Mouse (Mus musculus) mature B cell (primary cell): ENCODE data around the gene Gm20671.
"Not testable (repeated sequence)": the region's sequence is repeated elsewhere in the genome, so short reads cannot be mapped to it uniquely, and the experiment has no call there.

Experiments used
- in situ Hi-C: fragments of 300-500 bp; cut with MboI; formaldehyde crosslinking; loops from 2 replicates; pipeline ENCODE4 v1.14.3; 2019

The Gm20671 gene

GRCm38 (mm10) chr5:32785313-32785915 is 41.5 kb downstream of the Gm20671 start, which contains the start of gene Pisd:
Gene Pisd, minus strand, starts transcription at chr5:32785646.
- in situ Hi-C loops: no loop called here

GRCm38 (mm10) chr5:32784726-32785125 is 42.2 kb downstream of the Gm20671 start:
- in situ Hi-C loops: no loop called here

DNA sequence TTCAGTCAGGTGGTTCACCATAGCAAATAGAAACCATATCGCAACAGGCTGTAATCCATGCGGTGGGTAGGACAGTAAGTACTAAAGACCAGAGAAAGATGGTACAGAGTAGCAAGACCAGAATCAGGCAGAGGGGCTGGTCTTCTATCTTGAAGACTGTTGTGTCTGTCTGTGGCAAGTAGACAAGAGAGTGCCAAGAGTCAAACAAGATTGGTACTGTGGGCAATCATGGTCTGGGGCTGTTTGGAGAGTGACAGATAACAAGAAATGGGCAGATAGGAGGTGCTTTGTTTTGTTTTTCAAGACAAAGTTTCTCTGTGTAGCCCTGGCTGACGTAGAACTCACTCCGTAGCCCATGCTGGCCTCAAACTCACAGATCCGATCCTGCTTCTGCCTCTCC is 45.3 kb downstream of the Gm20671 start:
- in situ Hi-C loops: no loop called here

GRCm38 (mm10) chr5:32778168-32778567 is 48.7 kb downstream of the Gm20671 start:
- in situ Hi-C loops: no loop called here

DNA sequence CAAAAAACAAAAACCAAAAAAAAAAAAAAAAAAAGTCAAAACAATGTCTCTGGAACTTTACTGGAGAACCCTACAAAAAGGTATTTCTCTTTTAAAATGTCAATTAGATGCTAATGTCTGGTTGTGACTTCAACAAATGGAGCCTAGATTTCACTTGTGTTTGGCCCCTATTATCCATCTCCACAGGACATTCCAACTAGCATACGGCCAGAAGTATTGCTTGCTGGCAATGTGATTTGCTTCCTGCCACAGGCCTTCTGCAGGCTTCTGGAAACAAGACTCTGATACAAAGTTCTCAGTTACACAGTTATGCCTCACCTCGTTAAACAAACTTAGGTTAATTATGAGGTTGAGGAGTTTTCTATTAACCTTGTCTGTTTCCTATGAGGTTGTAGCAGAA is 54.5 kb downstream of the Gm20671 start:
- in situ Hi-C loops: no loop called here

DNA sequence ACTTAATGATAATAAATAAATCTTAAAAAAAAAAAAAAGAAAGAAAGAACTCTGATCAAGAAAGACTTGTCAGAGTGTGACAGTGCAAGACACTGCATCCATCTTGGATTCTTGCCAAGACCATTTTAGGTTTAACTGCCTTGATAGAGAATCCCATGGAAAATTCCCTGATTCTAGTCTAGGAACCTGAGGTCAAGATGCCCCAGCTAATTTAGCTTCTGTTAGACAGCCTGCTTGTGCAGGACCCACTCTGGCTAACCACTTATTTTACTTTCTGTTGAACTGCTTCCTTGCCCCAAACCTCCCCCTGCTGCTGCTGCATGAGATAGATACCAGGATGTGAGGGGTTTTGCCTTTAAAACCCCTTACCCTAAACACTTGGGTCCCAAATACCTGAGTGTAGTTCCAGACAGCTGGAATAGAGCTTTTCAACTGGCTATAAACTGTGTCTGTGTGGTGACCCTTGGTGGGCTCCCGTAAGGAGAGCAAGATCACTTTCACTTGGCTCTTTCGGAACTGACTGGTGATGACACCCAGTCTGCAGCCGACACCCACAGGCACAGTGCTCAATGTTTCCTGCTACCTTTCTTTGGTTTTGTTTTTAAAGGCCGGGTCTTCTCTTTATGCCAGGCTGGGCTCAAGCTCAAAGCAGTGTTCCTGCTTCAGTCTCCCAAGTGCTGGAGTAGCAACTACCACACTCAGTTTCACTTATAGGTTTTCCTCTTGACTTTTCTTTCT is 59.1 kb downstream of the Gm20671 start:
- in situ Hi-C loops: no loop called here

GRCm38 (mm10) chr5:32767004-32767403 is 59.9 kb downstream of the Gm20671 start:
- in situ Hi-C loops: no loop called here

- in situ Hi-C loops: no loop called here
Measured at GRCm38 (mm10) chr5:32761566-32762140, 65.3 kb downstream of the Gm20671 start.

DNA sequence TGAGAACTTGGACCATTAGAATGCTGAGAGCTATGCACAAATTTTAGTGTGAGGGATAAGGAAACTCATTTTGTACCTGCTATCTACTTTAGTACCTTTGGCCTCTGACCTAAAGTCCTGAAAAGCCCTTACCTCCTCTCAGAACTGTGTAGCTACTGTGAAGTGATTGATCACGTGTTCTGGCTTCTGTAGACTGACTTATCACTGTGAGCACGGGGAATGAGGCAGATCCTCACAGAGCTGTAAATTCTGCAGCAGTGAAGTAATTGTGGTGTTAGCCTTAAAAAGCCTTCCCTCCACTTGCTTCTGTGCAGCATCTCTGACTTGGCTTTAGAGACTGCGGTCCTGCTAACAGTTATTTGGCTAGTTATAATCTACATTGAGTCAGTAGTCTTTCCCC is 66.1 kb downstream of the Gm20671 start:
- in situ Hi-C loops: no loop called here

DNA sequence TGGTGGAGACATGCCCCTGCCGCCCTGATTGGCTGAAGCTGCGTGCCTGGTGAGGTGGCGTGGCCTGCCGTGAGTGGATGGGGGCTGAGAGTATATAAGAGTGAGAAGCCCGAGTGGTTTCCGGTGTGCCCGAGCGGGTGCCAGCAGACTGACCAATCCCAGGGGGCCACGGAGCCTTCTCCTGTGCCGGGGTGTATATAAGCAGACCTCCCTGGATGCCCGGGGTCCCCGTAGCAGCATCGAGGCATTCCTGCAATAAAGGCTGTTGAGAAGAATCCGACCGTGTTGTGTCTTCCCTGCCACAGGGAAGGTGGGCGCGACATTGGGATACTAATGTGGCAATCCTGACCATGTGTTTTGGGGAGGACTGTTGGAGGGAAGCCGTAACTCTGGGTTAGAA is 66.6 kb downstream of the Gm20671 start:
- in situ Hi-C loops: not testable (repeated sequence)

DNA sequence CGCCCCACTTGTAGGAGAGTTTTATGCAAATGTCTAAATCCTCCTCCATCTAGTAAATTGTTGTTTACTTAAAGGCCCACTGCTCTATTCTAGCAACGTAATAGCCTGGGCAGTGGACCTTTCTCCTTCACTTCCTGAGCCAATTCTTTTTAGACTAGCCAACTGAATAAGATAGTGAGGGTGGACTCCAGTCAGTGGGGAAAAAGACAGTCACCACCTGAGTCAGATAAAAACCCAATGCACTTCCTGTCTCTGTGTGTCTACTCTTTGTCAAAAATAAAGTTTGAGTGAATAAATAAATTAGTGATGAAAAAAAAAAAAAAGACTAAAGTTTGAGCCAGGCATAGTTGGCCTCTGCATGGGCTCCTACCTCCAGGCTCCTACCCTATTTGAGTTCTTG is 67.2 kb downstream of the Gm20671 start:
- in situ Hi-C loops: no loop called here

- in situ Hi-C loops: no loop called here
Measured at GRCm38 (mm10) chr5:32756141-32756540, 70.8 kb downstream of the Gm20671 start.

DNA sequence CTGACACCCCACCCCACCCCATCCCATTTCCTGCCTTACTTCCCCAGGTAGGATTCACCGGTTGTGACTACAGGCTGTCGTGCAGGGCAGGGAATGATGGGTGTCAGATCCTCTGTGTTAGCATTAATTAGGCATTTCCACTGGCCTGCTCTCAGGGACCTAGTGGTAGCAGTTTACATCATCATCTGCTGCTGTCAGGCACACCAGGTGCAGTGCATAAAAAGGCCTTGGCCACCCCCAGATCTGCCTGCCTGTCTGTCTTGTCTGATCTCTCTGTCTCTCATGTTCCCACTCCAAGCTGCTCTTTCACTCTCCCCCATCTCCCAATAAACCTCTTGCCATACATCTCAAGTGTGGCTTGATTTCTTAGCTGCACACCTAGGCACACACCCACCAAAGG is 75.2 kb downstream of the Gm20671 start:
- in situ Hi-C loops: no loop called here

DNA sequence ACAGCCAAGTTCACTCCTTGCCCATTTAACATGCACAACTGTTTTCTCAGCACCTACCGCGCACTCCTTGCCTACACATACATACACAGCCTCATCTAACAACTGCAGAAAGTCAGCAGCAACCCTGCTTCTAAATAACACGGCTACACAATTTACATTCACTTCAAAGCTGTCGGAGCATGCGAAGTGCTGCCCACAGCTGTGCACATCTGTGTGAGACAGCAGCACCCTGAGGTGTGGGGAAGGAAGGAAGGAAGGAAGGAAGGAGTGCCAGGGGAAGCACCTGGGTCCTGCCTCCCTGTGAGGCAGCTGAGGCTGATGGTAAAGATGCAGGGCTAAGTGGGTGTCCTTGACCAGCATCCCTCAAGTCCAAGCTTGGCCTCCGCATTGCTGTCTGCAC is 78.0 kb downstream of the Gm20671 start:
- in situ Hi-C loops: no loop called here

GRCm38 (mm10) chr5:32747650-32748375 is 79.1 kb downstream of the Gm20671 start:
- in situ Hi-C loops: no loop called here

GRCm38 (mm10) chr5:32745705-32746655 is 80.9 kb downstream of the Gm20671 start:
- in situ Hi-C loops: no loop called here

- in situ Hi-C loops: no loop called here
Measured at GRCm38 (mm10) chr5:32742149-32742548, 84.8 kb downstream of the Gm20671 start.

DNA sequence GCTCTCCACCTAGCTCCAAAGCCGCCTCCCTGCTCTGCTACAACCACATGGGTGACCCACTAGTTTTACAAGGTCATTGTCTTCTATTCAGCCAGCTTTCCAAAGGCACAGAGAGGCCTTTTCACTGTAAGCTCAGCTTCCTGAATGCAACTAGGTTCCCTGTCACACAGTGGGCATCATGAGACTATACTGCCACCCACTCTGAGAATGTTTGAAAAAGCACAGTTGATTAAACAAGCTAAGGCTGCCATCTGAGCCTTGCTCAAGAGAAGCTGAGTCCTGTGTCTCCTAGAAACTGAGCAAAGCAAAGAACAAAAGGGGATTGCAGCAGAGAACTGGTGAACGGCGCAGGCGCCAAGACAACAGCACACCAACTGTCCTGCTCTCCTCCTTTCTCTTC is 85.5 kb downstream of the Gm20671 start:
- in situ Hi-C loops: not testable (repeated sequence)

DNA sequence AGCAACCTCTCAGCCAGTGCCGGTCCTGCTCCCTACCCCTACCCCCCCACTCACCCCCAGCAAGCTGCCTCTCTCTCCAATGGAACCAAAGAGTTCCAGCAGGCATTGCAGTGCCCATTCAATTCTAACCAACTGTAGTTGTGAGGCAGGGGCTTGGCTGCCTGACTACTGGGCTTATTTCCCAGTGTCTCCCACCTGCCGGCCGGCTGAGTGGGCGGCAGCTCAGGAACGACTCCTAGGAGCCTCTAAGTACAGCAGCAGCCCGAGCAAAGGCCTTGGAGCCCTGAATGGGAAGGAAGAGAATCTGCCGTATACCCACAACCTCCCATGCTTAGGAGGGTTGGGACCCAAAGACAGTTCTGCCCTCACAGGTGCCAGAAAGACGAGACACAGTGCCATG is 86.1 kb downstream of the Gm20671 start:
- in situ Hi-C loops: not testable (repeated sequence)

DNA sequence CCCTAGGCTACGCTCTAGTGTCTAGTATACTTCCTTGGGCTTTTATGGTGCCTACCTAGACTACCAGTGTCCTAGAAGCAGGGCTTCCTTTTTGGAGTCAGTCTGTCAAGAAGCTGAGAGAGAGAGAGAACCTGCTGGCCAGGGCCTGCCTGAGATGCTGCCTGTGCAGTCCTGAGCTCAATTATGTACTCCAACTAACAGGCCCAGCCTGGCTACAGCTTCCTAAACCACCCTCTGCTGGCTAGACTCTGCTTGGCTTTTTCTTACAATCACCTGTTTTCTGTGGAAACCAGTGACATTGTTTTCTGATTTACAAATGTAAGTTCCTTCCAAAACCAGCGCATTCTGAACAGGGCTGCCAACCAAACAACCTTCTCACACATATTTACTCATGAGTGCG is 86.8 kb downstream of the Gm20671 start:
- in situ Hi-C loops: no loop called here

DNA sequence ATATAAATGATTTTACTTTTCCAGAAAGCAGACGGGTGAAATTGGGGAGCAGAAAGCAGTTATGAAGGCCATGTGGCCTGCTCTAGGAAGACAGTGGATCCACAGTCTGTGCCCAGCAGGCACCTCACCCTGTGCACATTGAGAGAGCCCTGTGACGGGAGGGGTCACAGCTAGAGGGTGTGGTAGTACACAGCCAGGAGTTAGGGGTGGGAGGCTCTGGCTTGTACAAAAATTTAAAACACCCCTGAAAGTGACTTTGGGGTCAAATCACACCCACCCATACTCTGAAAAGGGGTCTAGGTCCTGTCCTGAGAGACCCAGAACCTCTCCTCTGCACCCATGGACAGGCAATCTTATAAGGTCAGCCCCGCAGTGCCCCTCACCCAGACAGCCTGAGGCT is 90.1 kb downstream of the Gm20671 start:
- in situ Hi-C loops: not testable (repeated sequence)

DNA sequence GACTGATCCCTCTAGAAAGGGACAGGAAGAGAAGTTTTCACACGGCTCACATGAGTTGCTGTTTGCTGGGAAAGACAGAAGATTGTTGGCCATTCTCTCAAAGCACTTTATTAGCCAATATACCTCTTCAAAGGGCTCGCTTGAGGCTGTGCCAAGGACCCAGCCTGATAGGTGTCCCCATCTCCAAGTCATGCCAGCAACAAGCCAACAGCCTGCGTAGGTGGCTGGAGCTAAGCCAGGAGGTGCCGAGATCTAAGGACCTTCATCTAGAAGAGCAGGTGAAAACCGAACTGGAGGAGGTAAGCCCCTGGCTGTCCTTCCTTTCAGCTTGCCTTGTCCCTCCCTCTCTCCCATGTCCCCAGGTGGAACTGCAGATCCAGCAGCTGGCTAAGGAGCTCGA is 91.1 kb downstream of the Gm20671 start:
- in situ Hi-C loops: no loop called here
